Mouse (Mus musculus): Measurements from ENCODE around the gene Olfr1378. TPM values are rescaled to one million over a fixed set of nuclear protein-coding genes. Genes with fewer than 3 reads are reported as not detected.

Olfr1378 gene
- not detected in 2 replicates for polyA plus RNA-seq (2015; fragmentation: Nextera tagmentation; extraction: Ambion mirVana)

- Histone ChIP-seq H3K4me2 (no peak within 1 kb of the TSS), H3K4me1 (replicated peaks) (no peaks in the 10 kb centered on the region), H3K36me3 (no peaks in the 10 kb centered on the region), H3K27ac (no peak within 1 kb of the TSS), H3K9ac (no peak within 1 kb of the TSS), H3K9me3 (no peaks in the 10 kb centered on the region), H3K27me3 (0 out of 2 replicates have a peak, but pooled peaks cover 3% of the 10 kb centered on the region), H3K4me3 (no peak within 1 kb of the TSS)
- 88% methylated on average over 11 of the region's 11 CpGs for WGBS
- no peak for ATAC-seq (ENCODE audit: low FRiP score)
These were observed at the start of gene Olfr1378 for GRCm38 (mm10) chr11:50966230-50966629. Olfr1378 (plus strand) TSS chr11:50966530.

GRCm38 (mm10) chr11:50930469-50931014 is 35.8 kb upstream of the Olfr1378 start:
- Histone ChIP-seq H3K4me3 (peak overlapping the region; percentile 65), H3K27me3 (peaks cover 4% of the 10 kb centered on the region; the same call in 1 of the 2 replicates), H3K9me3 (no peaks in the 10 kb centered on the region), H3K9ac (peak overlapping the region; percentile 80), H3K27ac (peak overlapping the region; percentile 87), H3K4me2 (peak overlapping the region; percentile 89), H3K4me1 (replicated peaks) (peaks cover 15% of the 10 kb centered on the region), H3K36me3 (peaks cover 4% of the 10 kb centered on the region)
- WGBS, result 27% methylated on average over 14 of the region's 14 CpGs
- ATAC-seq (ENCODE audit: low FRiP score), result no peak

DNA sequence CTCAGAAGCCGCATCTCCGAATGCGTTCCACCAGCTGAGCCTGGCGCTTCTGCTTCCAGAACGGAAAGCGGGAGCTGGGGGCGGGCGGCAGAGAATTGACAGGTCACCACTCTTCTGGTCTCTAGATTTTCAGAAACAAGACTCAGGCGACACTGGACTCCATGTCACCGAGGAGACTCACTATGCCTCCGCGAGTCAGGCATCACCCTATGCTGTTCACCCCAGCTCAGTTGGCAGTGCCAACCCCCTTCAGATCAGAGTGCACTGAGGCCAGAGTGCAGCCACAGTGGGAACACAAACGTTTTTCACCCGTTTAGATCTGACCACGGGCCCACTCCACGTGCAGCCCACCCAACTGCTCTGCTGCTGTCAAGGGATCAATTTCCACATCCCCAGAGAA is 35.3 kb upstream of the Olfr1378 start:
- peak; percentile 80 for ATAC-seq (ENCODE audit: low FRiP score)
- H3K27me3 ChIP-seq, result peaks cover 4% of the 10 kb centered on the region; the same call in 1 of the 2 replicates
- no peaks in the 10 kb centered on the region for H3K36me3 ChIP-seq
- H3K4me1 ChIP-seq (replicated peaks), result peaks cover 15% of the 10 kb centered on the region
- no peaks in the 10 kb centered on the region for H3K9me3 ChIP-seq
- peak overlapping the region; percentile 87 for H3K27ac ChIP-seq
- peak overlapping the region; percentile 89 for H3K4me2 ChIP-seq
- H3K9ac ChIP-seq, result peak overlapping the region; percentile 80
- H3K4me3 ChIP-seq, result peak overlapping the region; percentile 65
- WGBS, result 2% methylated on average over 16 of the region's 16 CpGs

DNA sequence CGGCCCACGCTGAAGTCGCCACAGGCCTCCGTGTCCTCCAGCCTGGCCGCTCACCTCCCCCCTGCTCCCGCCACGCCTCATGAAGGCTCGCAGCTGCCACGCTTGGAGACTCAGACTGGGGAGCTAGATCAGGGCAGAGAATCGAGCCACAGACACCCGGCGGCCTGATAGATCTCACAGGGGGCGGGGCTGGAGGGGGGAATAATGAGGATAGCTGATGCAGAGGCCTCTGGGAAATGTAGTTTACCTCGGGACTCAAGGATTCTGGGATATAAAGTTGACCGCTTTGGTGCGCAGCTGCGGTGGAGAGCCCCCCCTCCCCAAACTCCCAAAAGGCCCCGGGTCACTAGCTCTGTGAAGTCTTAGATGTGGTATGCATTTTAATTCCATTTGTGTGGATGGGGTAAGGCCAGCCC is 34.9 kb upstream of the Olfr1378 start, which contains the start of gene Zfp354b:
Zfp354b (minus strand) TSS at position 183 of the 416 bp plus-strand sequence.
- peak; percentile 96 for ATAC-seq (ENCODE audit: low FRiP score)
- Histone ChIP-seq H3K36me3 (no peaks in the 10 kb centered on the region), H3K4me1 (replicated peaks) (peaks cover 15% of the 10 kb centered on the region), H3K4me2 (peak within 1 kb of the TSS; percentile 89), H3K27me3 (peaks cover 4% of the 10 kb centered on the region; the same call in 1 of the 2 replicates), H3K4me3 (peak within 1 kb of the TSS; percentile 65), H3K27ac (peak within 1 kb of the TSS; percentile 87), H3K9ac (peak within 1 kb of the TSS; percentile 80), H3K9me3 (no peaks in the 10 kb centered on the region)
- WGBS, result under 1% methylated on average over 18 of the region's 18 CpGs

GRCm38 (mm10) chr11:50932040-50932439 is 34.3 kb upstream of the Olfr1378 start:
- peak overlapping the region; percentile 58; the same call in 1 of the 2 replicates for H3K27ac ChIP-seq

GRCm38 (mm10) chr11:50938435-50938834 is 27.9 kb upstream of the Olfr1378 start:
- ATAC-seq (ENCODE audit: low FRiP score), result no peak

More at GRCm38 (mm10) chr11:50932040-50932439, 34.3 kb upstream of the Olfr1378 start:
- no peaks in the 10 kb centered on the region for H3K36me3 ChIP-seq
- peak; percentile 58 for ATAC-seq (ENCODE audit: low FRiP score)
- peaks cover 15% of the 10 kb centered on the region for H3K4me1 ChIP-seq (replicated peaks)
- H3K4me3 ChIP-seq, result peak overlapping the region; percentile 65
- no peaks in the 10 kb centered on the region for H3K9me3 ChIP-seq
- peaks cover 4% of the 10 kb centered on the region; the same call in 1 of the 2 replicates for H3K27me3 ChIP-seq
- peak overlapping the region; percentile 89 for H3K4me2 ChIP-seq
- H3K9ac ChIP-seq, result 0 out of 2 replicates have a peak overlapping the region, but pooled peaks have one; percentile 44
- 56% methylated on average over 1 of the region's 1 CpGs for WGBS

GRCm38 (mm10) chr11:50939621-50940366 is 26.5 kb upstream of the Olfr1378 start:
- no peaks in the 10 kb centered on the region for H3K27me3 ChIP-seq
- no peak overlapping the region for H3K4me2 ChIP-seq
- ATAC-seq (ENCODE audit: low FRiP score), result peak; percentile 54; the same call in 1 of the 2 replicates
- no peaks in the 10 kb centered on the region for H3K9me3 ChIP-seq
- H3K4me3 ChIP-seq, result no peak overlapping the region
- H3K36me3 ChIP-seq, result no peaks in the 10 kb centered on the region
- no peak overlapping the region for H3K27ac ChIP-seq
- no peak overlapping the region for H3K9ac ChIP-seq
- 36% methylated on average over 14 of the region's 14 CpGs for WGBS
- no peaks in the 10 kb centered on the region for H3K4me1 ChIP-seq (replicated peaks)

More at GRCm38 (mm10) chr11:50938435-50938834, 27.9 kb upstream of the Olfr1378 start:
- no peaks in the 10 kb centered on the region for H3K27me3 ChIP-seq
- H3K4me2 ChIP-seq, result no peak overlapping the region
- no peaks in the 10 kb centered on the region for H3K36me3 ChIP-seq
- WGBS, result 84% methylated on average over 8 of the region's 8 CpGs
- no peaks in the 10 kb centered on the region for H3K9me3 ChIP-seq
- no peak overlapping the region for H3K4me3 ChIP-seq
- no peak overlapping the region for H3K9ac ChIP-seq
- H3K27ac ChIP-seq, result no peak overlapping the region
- H3K4me1 ChIP-seq (replicated peaks), result no peaks in the 10 kb centered on the region

DNA sequence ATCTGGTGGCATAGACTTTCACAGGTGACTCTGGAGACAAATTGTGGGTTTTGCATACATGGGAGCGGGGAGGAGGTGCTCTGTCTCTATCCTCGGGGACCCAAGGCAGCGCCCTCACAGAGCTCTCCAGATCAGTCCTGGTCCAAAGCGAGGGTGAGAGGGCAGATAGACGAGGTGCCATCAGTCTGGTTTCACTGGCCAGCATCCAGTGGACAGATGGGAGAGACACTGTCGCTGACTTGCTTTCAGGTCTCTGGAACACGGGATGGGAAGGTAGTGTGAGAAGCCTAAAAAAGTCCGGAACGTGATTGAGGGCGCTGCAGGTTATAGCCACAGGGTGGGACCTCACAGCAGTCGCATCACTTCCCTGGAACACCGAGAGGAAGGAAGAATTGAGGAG is 23.9 kb upstream of the Olfr1378 start:
- no peak overlapping the region for H3K4me2 ChIP-seq
- H3K27ac ChIP-seq, result no peak overlapping the region
- no peaks in the 10 kb centered on the region for H3K27me3 ChIP-seq
- ATAC-seq (ENCODE audit: low FRiP score), result no peak
- H3K4me1 ChIP-seq (replicated peaks), result no peaks in the 10 kb centered on the region
- 77% methylated on average over 12 of the region's 12 CpGs for WGBS
- H3K9me3 ChIP-seq, result no peaks in the 10 kb centered on the region
- no peak overlapping the region for H3K4me3 ChIP-seq
- no peak overlapping the region for H3K9ac ChIP-seq
- H3K36me3 ChIP-seq, result no peaks in the 10 kb centered on the region

DNA sequence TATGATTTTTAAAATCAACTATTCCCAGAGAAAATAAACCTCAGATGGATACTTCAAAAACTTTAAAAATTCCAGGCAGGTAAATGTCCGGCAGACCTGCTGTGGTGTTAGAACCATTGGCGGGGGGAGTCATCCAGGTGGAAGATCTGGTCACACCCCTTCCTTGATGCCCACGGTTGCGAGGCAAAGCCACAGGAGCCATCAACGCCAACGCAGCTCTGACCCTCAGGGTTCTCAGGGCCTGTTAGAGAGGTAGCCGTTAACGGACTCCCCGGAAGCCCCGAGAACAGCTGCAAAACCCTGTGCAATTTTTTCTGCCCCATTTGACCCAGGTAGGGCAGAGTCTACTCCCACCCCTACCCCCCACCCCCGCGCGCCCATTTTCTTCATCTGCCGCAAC is 22.8 kb upstream of the Olfr1378 start, which contains the start of gene 4933414I15Rik:
4933414I15Rik (minus strand) TSS at position 260 of the 400 bp plus-strand sequence.
- WGBS, result 87% methylated on average over 14 of the region's 14 CpGs
- Histone ChIP-seq H3K4me3 (no peak within 1 kb of the TSS), H3K4me1 (replicated peaks) (no peaks in the 10 kb centered on the region), H3K27me3 (no peaks in the 10 kb centered on the region), H3K27ac (no peak within 1 kb of the TSS), H3K36me3 (no peaks in the 10 kb centered on the region), H3K4me2 (no peak within 1 kb of the TSS), H3K9ac (no peak within 1 kb of the TSS), H3K9me3 (no peaks in the 10 kb centered on the region)
- no peak for ATAC-seq (ENCODE audit: low FRiP score)

GRCm38 (mm10) chr11:50952290-50952689 is 14.0 kb upstream of the Olfr1378 start:
- ATAC-seq (ENCODE audit: low FRiP score), result no peak
- 76% methylated on average over 14 of the region's 14 CpGs for WGBS
- no peaks in the 10 kb centered on the region for H3K9me3 ChIP-seq
- no peaks in the 10 kb centered on the region for H3K4me1 ChIP-seq (replicated peaks)
- no peak overlapping the region for H3K9ac ChIP-seq
- no peak overlapping the region for H3K4me2 ChIP-seq
- no peaks in the 10 kb centered on the region for H3K36me3 ChIP-seq
- no peak overlapping the region for H3K27ac ChIP-seq
- no peak overlapping the region for H3K4me3 ChIP-seq
- no peaks in the 10 kb centered on the region for H3K27me3 ChIP-seq

- no peak within 1 kb of the TSS for H3K27ac ChIP-seq
- no peaks in the 10 kb centered on the region for H3K36me3 ChIP-seq
- no peaks in the 10 kb centered on the region for H3K4me1 ChIP-seq (replicated peaks)
- H3K4me2 ChIP-seq, result no peak within 1 kb of the TSS
- no peak for ATAC-seq (ENCODE audit: low FRiP score)
- WGBS, result 72% methylated on average over 6 of the region's 6 CpGs
- no peak within 1 kb of the TSS for H3K9ac ChIP-seq
- H3K4me3 ChIP-seq, result no peak within 1 kb of the TSS
- no peaks in the 10 kb centered on the region for H3K27me3 ChIP-seq
- no peaks in the 10 kb centered on the region for H3K9me3 ChIP-seq
These were observed 12.7 kb upstream of the Olfr1378 start, which contains the start of gene Prop1 for GRCm38 (mm10) chr11:50953665-50954064. Prop1 (minus strand) TSS chr11:50953765.

DNA sequence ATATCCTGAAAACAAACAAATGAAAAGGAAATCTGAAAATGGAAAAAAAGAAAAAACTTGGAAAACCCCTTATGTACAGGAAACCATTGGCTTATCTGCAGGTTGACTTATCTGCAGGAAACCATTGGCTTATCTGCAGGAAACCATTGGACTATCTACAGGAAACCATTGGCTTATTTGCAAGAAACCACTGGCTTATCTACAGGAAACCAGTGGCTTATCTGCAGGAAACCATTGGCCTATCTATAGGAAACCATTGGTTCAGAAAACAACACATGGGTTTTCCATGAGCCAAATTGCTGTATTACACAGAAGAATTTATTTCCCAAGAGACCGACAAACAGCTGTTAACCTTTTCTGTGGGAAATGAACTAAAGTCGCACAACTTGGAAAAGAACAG is 1.4 kb upstream of the Olfr1378 start:
- 0 out of 2 replicates have a peak, but pooled peaks cover 3% of the 10 kb centered on the region for H3K27me3 ChIP-seq
- no peaks in the 10 kb centered on the region for H3K9me3 ChIP-seq
- no peak overlapping the region for H3K9ac ChIP-seq
- WGBS, result 93% methylated on average over 2 of the region's 2 CpGs
- H3K27ac ChIP-seq, result no peak overlapping the region
- no peak for ATAC-seq (ENCODE audit: low FRiP score)
- H3K36me3 ChIP-seq, result no peaks in the 10 kb centered on the region
- no peak overlapping the region for H3K4me2 ChIP-seq
- no peak overlapping the region for H3K4me3 ChIP-seq
- H3K4me1 ChIP-seq (replicated peaks), result no peaks in the 10 kb centered on the region
